Mouse (Mus musculus) frontal cortex, postnatal 14 days (tissue): ENCODE measurements at regions not wholly inside any gene's neighbourhood (a gene's known extent, or its start where the extent isn't known, plus 50 kb on each side); places are given as distances from the start of the nearest gene placed in this dataset.

Experiments
- DNase-seq, 2 experiments: peaks; one replicate each; pipeline ENCODE4 v3.0.0; 2022; ENCODE audit warnings: low spot score in 2 of 2

- no peak for DNase-seq
These were observed 120.8 kb downstream of the Pja1 start for GRCm38 (mm10) chrX:99350233-99350632.

- no peak for DNase-seq
These were observed 130.8 kb downstream of the Pja1 start for GRCm38 (mm10) chrX:99340223-99340622.

- DNase-seq: no peak
These were observed 131.8 kb downstream of the Pja1 start for GRCm38 (mm10) chrX:99339081-99339876.

- DNase-seq: no peak
These were observed 134.2 kb downstream of the Pja1 start for GRCm38 (mm10) chrX:99336616-99337553.

- no peak for DNase-seq
These were observed 135.0 kb downstream of the Pja1 start for GRCm38 (mm10) chrX:99335886-99336589.

- no peak for DNase-seq
These were observed 138.7 kb downstream of the Pja1 start for GRCm38 (mm10) chrX:99332457-99332770.

GRCm38 (mm10) chrX:99331764-99332456, 139.2 kb downstream of the Pja1 start:
- no peak for DNase-seq

GRCm38 (mm10) chrX:99330386-99330785, 140.7 kb downstream of the Pja1 start:
- DNase-seq: no peak

- no peak for DNase-seq
These were observed 142.5 kb downstream of the Pja1 start for GRCm38 (mm10) chrX:99328576-99328975.

GRCm38 (mm10) chrX:99326167-99326566, 144.9 kb downstream of the Pja1 start:
- DNase-seq: no peak

GRCm38 (mm10) chrX:99325460-99325859, 145.6 kb downstream of the Pja1 start:
- no peak for DNase-seq

- DNase-seq: no peak
These were observed 146.4 kb downstream of the Pja1 start for GRCm38 (mm10) chrX:99324546-99325170.

GRCm38 (mm10) chrX:99319791-99320190, 151.3 kb downstream of the Pja1 start:
- no peak for DNase-seq

GRCm38 (mm10) chrX:99319163-99319562, 151.9 kb downstream of the Pja1 start:
- no peak for DNase-seq

GRCm38 (mm10) chrX:99318141-99318540, 152.9 kb downstream of the Pja1 start:
- no peak for DNase-seq

GRCm38 (mm10) chrX:99317736-99318135, 153.3 kb downstream of the Pja1 start:
- no peak for DNase-seq

- DNase-seq: no peak
These were observed 154.5 kb downstream of the Pja1 start for GRCm38 (mm10) chrX:99316410-99317056.

GRCm38 (mm10) chrX:99299110-99299509, 163.2 kb downstream of the Efnb1 start:
- DNase-seq: no peak

GRCm38 (mm10) chrX:99294726-99295125, 158.8 kb downstream of the Efnb1 start:
- no peak for DNase-seq

- no peak for DNase-seq
These were observed 158.0 kb downstream of the Efnb1 start for GRCm38 (mm10) chrX:99293967-99294366.

GRCm38 (mm10) chrX:99292758-99293157, 156.8 kb downstream of the Efnb1 start:
- DNase-seq: no peak
